Mouse (Mus musculus) G1E (cell line): Measurements from ENCODE around the gene Tmem231. TPM values are rescaled to one million over a fixed set of nuclear protein-coding genes. Genes with fewer than 3 reads are reported as not detected.

Experiments used
- ATAC-seq: 2 replicates; pipeline ENCODE4 v1.8.0; 2016; ENCODE audit warnings: mild to moderate bottlenecking; ENCODE audit not compliant: insufficient number of reproducible peaks, poor library complexity, low FRiP score, severe bottlenecking; ENCODE audit errors: extremely low read depth
- DNase-seq: peaks from one replicate; pipeline ENCODE4 v3.0.0; 2012; ENCODE audit warnings: low spot score
- H3K27me3 ChIP-seq: 2 replicates; pipeline ENCODE4 v1.6.1; 2012; ENCODE audit warnings: mild to moderate bottlenecking, low read length, inconsistent platforms; ENCODE audit not compliant: insufficient read depth
- H3K36me3 ChIP-seq: replicated peaks from 2 replicates; pipeline ENCODE3; 2012; ENCODE audit warnings: mild to moderate bottlenecking, inconsistent platforms
- H3K4me1 ChIP-seq: 2 replicates; pipeline ENCODE4 v1.6.1; 2012; ENCODE audit warnings: low read depth, low read length, inconsistent platforms, mixed read lengths; ENCODE audit not compliant: insufficient read depth
- H3K4me3 ChIP-seq: 2 replicates; pipeline ENCODE4 v1.5.1; 2012; ENCODE audit warnings: low read depth, mild to moderate bottlenecking, inconsistent platforms, low read length, moderate library complexity, mixed read lengths
- H3K9me3 ChIP-seq: replicated peaks from 2 replicates; pipeline ENCODE4 v1.6.1; 2012; ENCODE audit warnings: inconsistent platforms
- CTCF ChIP-seq: IDR thresholded peaks from 2 replicates; pipeline ENCODE4 v1.5.1; 2012; ENCODE audit warnings: low read depth, low read length, inconsistent platforms, mixed read lengths
- GATA1 ChIP-seq: IDR thresholded peaks from 2 replicates; pipeline ENCODE4 v1.6.1; 2012; ENCODE audit warnings: borderline replicate concordance, low read length, inconsistent platforms, mixed read lengths
- GATA2 ChIP-seq: IDR thresholded peaks from 2 replicates; pipeline ENCODE4 v1.6.1; 2012; ENCODE audit warnings: low read depth, low read length, inconsistent platforms, borderline replicate concordance
- POLR2AphosphoS5 ChIP-seq: IDR thresholded peaks from 2 replicates; pipeline ENCODE4 v1.6.1; 2012; ENCODE audit warnings: low read depth, low read length, inconsistent platforms; ENCODE audit not compliant: insufficient replicate concordance
- TAL1 ChIP-seq: conservative IDR thresholded peaks from 2 replicates; pipeline ENCODE4 v1.6.1; 2012; ENCODE audit warnings: low read depth, low read length, inconsistent platforms, mixed read lengths
- polyA plus RNA-seq: library from polyadenylated mRNA; stranded (reverse); fragments of >175 nt; gene quantifications from 2 replicates; pipeline ENCODE4 v1.2.3, GENCODE M21; 2012
- total RNA-seq, 2 experiments: library from RNA; stranded (forward) in 1 of 2; stranded (reverse) in 1 of 2; fragments of 200-1000 nt in 1 of 2; fragments of >200 nt in 1 of 2; fragmentation: Nextera tagmentation in 1 of 2; gene quantifications; 2 replicates each; pipeline ENCODE4 v1.2.3; 2014 to 2017

Gene Tmem231
- 10.7 and 15.2 TPM in 2 replicates for total RNA-seq (2014; fragmentation: Nextera tagmentation)
- total RNA-seq (2017), result 7.0 and 8.9 TPM in 2 replicates
- 8.8 and 9.1 TPM in 2 replicates for polyA plus RNA-seq

GRCm38 (mm10) chr8:111933348-111934076, at the start of gene Tmem231:
Gene Tmem231 (minus strand): TSS chr8:111933881.
- no peak for TF ChIP-seq GATA1
- TF ChIP-seq TAL1, result no peak
- no peak for TF ChIP-seq CTCF
- no peak for TF ChIP-seq POLR2AphosphoS5
- TF ChIP-seq GATA2, result no peak
- peak; percentile 94 for ATAC-seq
- Histone ChIP-seq H3K4me1 (peaks cover 67% of the 10 kb centered on the region), H3K27me3 (no peaks in the 10 kb centered on the region), H3K36me3 (peaks cover 5% of the 10 kb centered on the region), H3K9me3 (no peaks in the 10 kb centered on the region), H3K4me3 (peak within 1 kb of the TSS; percentile 82)
- DNase-seq, result peak; percentile 94

GRCm38 (mm10) chr8:111982116-111982515, 48.4 kb upstream of the Tmem231 start:
- no peak for ATAC-seq

GRCm38 (mm10) chr8:111978147-111978546, 44.5 kb upstream of the Tmem231 start:
- H3K36me3 ChIP-seq, result peaks cover 91% of the 10 kb centered on the region
- DNase-seq (no peak), ATAC-seq (no peak)
- H3K27me3 ChIP-seq, result no peaks in the 10 kb centered on the region
- TF ChIP-seq CTCF (no peak), TAL1 (no peak), GATA1 (no peak), POLR2AphosphoS5 (no peak), GATA2 (no peak)
- H3K9me3 ChIP-seq, result peaks cover 14% of the 10 kb centered on the region
- H3K4me1 ChIP-seq, result peaks cover 11% of the 10 kb centered on the region
- H3K4me3 ChIP-seq, result no peak overlapping the region

More at GRCm38 (mm10) chr8:111982116-111982515, 48.4 kb upstream of the Tmem231 start:
- Histone ChIP-seq H3K4me1 (peaks cover 6% of the 10 kb centered on the region; the same call in 1 of the 2 replicates), H3K4me3 (no peak overlapping the region), H3K9me3 (no peaks in the 10 kb centered on the region), H3K27me3 (no peaks in the 10 kb centered on the region), H3K36me3 (peaks cover 91% of the 10 kb centered on the region)
- no peak for DNase-seq
- TF ChIP-seq POLR2AphosphoS5, result no peak
- no peak for TF ChIP-seq GATA2
- 0 out of 2 replicates have a peak, but pooled peaks have one; percentile 11 for TF ChIP-seq CTCF
- TF ChIP-seq TAL1, result no peak

- no peaks in the 10 kb centered on the region for H3K27me3 ChIP-seq
- H3K9me3 ChIP-seq, result peaks cover 15% of the 10 kb centered on the region
- no peak overlapping the region for H3K4me3 ChIP-seq
- H3K4me1 ChIP-seq, result peaks cover 6% of the 10 kb centered on the region
- TF ChIP-seq GATA1, result no peak
- no peak for TF ChIP-seq CTCF
- TF ChIP-seq POLR2AphosphoS5, result no peak
- TF ChIP-seq TAL1, result no peak
- peaks cover 89% of the 10 kb centered on the region for H3K36me3 ChIP-seq
- ATAC-seq (no peak), DNase-seq (no peak)
Measured at GRCm38 (mm10) chr8:111976326-111976725, 42.6 kb upstream of the Tmem231 start.

- H3K27me3 ChIP-seq, result no peaks in the 10 kb centered on the region
- H3K4me3 ChIP-seq, result no peak overlapping the region
- DNase-seq (no peak), ATAC-seq (no peak)
- TF ChIP-seq TAL1 (no peak), GATA1 (no peak), GATA2 (no peak), POLR2AphosphoS5 (no peak), CTCF (no peak)
- peaks cover 15% of the 10 kb centered on the region for H3K9me3 ChIP-seq
- peaks cover 90% of the 10 kb centered on the region for H3K36me3 ChIP-seq
- peaks cover 6% of the 10 kb centered on the region for H3K4me1 ChIP-seq
Measured at GRCm38 (mm10) chr8:111975706-111976105, 42.0 kb upstream of the Tmem231 start.

- Histone ChIP-seq H3K36me3 (peaks cover 82% of the 10 kb centered on the region), H3K4me3 (no peak overlapping the region), H3K4me1 (peaks cover 4% of the 10 kb centered on the region), H3K9me3 (peaks cover 15% of the 10 kb centered on the region), H3K27me3 (no peaks in the 10 kb centered on the region)
- TF ChIP-seq GATA1 (no peak), TAL1 (no peak), GATA2 (no peak), CTCF (no peak), POLR2AphosphoS5 (no peak)
- DNase-seq (no peak), ATAC-seq (no peak)
Measured at GRCm38 (mm10) chr8:111974138-111974537, 40.5 kb upstream of the Tmem231 start.
